Mouse (Mus musculus): ENCODE data around the gene Ube2f. TPM values are rescaled to one million over a fixed set of nuclear protein-coding genes. Genes with fewer than 3 reads are reported as not detected.
A peak's percentile ranks its signal among the peaks of the same experiment; 100 is the strongest.

The Ube2f gene
- polyA plus RNA-seq, 1 experiment from 2014 or later: 84.7 TPM

DNA sequence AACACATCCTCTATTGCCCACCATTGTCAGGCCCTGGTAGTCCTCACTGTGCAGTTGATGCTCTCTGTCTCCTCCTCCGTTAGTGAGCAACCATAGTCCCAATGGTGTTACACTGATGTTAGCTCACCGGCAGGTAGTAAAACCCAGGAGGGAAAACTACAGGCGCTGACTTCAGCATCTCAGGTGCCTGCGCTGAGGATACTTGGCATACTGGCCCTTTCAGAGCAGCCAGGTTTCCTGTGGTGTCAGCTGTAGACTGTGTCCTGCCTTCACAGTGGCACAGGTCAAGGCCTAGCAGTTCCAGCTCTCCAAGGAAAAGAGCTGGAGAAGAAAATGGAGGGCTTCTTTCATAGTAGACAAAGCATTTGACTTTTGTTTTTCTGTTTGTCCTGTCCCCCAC is 26.5 kb downstream of the Ube2f start:
- Histone ChIP-seq H3K27me3 (ENCODE audit: control insufficient read depth, insufficient read depth, low read length) (no peaks in the 10 kb centered on the region), H3K9ac (ENCODE audit: low read length) (no peak overlapping the region), H3K4me3 (ENCODE audit: low read depth, low read length) (no peak overlapping the region), H3K27ac (ENCODE audit: low read depth, low read length) (no peak overlapping the region), H3K36me3 (ENCODE audit: control insufficient read depth, insufficient read depth, low read length) (no peaks in the 10 kb centered on the region; the same call in 1 of the 2 replicates), H3K4me2 (ENCODE audit: low read depth, low read length, severe bottlenecking) (no peak overlapping the region), H3K4me1 (replicated peaks; ENCODE audit: control insufficient read depth, insufficient read depth, low read length) (no peaks in the 10 kb centered on the region), H3K9me3 (ENCODE audit: control insufficient read depth, low read length) (no peaks in the 10 kb centered on the region)
- ATAC-seq (replicated peaks; ENCODE audit: low FRiP score): no peak
- 94% methylated on average over 4 of the region's 4 CpGs for WGBS
- DNase-seq (ENCODE audit: low spot score): no peak

DNA sequence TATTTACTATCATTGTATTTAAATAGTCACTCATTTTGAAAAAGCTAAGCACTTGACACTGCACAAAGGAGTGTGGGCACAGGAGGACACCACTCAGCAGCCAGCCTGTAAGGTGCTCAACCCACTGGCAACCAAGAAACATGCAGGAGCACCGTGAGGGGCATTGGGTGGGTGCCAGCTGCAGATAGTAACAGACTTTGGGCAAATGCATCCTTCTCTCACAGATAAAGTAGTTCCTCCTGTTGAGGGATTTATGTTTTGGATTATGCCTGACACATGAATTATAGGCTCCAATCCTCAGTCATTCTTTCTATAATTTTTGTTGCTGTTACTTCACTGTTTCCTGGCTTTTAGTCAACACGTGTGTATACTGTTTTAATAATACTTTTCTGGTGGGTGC is 27.4 kb downstream of the Ube2f start:
- Histone ChIP-seq H3K27me3 (ENCODE audit: control insufficient read depth, insufficient read depth, low read length) (no peaks in the 10 kb centered on the region), H3K4me2 (ENCODE audit: low read depth, low read length, severe bottlenecking) (no peak overlapping the region), H3K9ac (ENCODE audit: low read length) (no peak overlapping the region), H3K36me3 (ENCODE audit: control insufficient read depth, insufficient read depth, low read length) (no peaks in the 10 kb centered on the region; the same call in 1 of the 2 replicates), H3K4me1 (replicated peaks; ENCODE audit: control insufficient read depth, insufficient read depth, low read length) (no peaks in the 10 kb centered on the region), H3K27ac (ENCODE audit: low read depth, low read length) (no peak overlapping the region), H3K9me3 (ENCODE audit: control insufficient read depth, low read length) (no peaks in the 10 kb centered on the region), H3K4me3 (ENCODE audit: low read depth, low read length) (no peak overlapping the region)
- 94% methylated on average over 2 of the region's 2 CpGs for WGBS
- ATAC-seq (replicated peaks; ENCODE audit: low FRiP score): no peak
- DNase-seq (ENCODE audit: low spot score): no peak

DNA sequence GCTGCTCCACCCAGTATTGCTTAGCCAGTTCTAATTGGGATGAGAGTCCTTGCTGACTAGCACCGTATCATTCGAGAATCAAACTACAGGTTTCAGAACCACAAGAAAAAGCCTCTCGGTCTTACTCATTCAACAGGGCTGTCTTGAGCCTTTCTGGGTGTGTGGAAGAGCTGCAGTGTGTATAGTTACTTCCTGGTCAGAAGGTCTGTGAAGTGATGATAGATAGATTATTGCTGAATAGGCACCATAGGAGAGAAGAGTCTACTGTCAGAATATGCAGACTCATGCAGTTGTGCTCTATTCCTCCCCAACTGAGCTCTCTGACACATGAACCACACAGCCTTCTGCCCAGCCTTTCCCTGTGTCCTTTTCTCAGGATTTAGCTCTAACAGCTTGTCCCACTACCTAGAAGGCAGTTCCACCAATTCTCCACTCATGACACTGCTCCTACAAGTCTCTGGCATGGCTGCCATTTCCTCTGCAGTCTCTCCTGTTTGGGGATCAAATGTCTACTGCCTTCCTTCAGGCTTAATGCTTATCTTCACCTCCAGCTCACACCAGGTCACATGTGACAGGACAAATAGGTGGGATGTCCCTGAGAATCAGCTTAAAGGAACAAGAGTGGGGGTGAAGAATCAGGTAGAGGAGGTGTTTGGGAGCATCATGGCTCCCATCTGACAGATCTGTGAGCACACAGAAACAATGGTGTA is 28.5 kb downstream of the Ube2f start:
- H3K9me3 ChIP-seq (ENCODE audit: control insufficient read depth, low read length): no peaks in the 10 kb centered on the region
- no peak overlapping the region for H3K9ac ChIP-seq (ENCODE audit: low read length)
- WGBS: 93% methylated on average over 3 of the region's 3 CpGs
- no peak for DNase-seq (ENCODE audit: low spot score)
- no peak overlapping the region for H3K4me2 ChIP-seq (ENCODE audit: low read depth, low read length, severe bottlenecking)
- H3K4me1 ChIP-seq (replicated peaks; ENCODE audit: control insufficient read depth, insufficient read depth, low read length): no peaks in the 10 kb centered on the region
- no peaks in the 10 kb centered on the region for H3K27me3 ChIP-seq (ENCODE audit: control insufficient read depth, insufficient read depth, low read length)
- no peak for ATAC-seq (replicated peaks; ENCODE audit: low FRiP score)
- H3K36me3 ChIP-seq (ENCODE audit: control insufficient read depth, insufficient read depth, low read length): no peaks in the 10 kb centered on the region; the same call in 1 of the 2 replicates
- no peak overlapping the region for H3K27ac ChIP-seq (ENCODE audit: low read depth, low read length)
- no peak overlapping the region for H3K4me3 ChIP-seq (ENCODE audit: low read depth, low read length)

DNA sequence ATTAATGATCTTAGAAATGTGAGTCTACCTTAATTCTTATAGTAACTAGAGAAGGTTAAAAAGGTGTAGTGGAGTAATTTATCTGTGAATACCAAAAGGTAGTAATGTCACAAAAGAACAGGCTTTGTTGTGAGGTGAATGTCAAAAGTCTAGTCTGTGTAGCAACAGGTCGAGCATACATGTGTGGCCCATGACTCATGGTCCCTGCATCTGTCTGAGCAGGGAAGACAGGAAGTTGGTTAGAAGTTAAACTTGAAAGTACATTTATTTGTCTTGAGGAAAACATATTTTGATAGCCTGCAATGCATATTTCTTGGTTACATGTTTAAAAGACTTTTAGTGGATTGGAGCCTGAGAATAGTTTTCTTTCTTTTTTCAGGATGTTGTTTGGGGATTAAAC is 29.0 kb downstream of the Ube2f start:
- DNase-seq (ENCODE audit: low spot score): no peak
- H3K36me3 ChIP-seq (ENCODE audit: control insufficient read depth, insufficient read depth, low read length): no peaks in the 10 kb centered on the region; the same call in 1 of the 2 replicates
- ATAC-seq (replicated peaks; ENCODE audit: low FRiP score): no peak

DNA sequence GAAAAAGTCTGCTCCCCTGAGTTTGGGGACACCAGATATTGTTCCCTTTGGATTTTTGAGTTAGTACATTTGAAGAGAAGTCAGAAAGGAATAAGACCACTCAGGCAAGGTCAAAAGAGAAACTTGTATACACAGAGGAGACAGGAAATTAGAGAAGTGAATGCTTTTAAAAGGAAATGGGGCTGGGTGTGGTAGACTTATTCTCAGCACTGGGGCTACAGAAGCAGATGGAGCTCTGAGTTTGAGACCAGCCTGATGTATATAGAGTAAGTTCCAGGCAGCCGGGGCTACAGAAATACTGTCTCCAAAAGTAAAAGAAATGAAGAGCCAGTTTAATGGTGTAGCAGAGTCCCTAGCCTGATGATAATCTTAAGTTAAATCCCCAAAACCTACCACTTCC is 32.5 kb downstream of the Ube2f start:
- Histone ChIP-seq H3K36me3 (ENCODE audit: control insufficient read depth, insufficient read depth, low read length) (no peaks in the 10 kb centered on the region; the same call in 1 of the 2 replicates), H3K9ac (ENCODE audit: low read length) (no peak overlapping the region), H3K27me3 (ENCODE audit: control insufficient read depth, insufficient read depth, low read length) (no peaks in the 10 kb centered on the region), H3K4me3 (ENCODE audit: low read depth, low read length) (no peak overlapping the region), H3K9me3 (ENCODE audit: control insufficient read depth, low read length) (no peaks in the 10 kb centered on the region), H3K27ac (ENCODE audit: low read depth, low read length) (no peak overlapping the region), H3K4me1 (replicated peaks; ENCODE audit: control insufficient read depth, insufficient read depth, low read length) (no peaks in the 10 kb centered on the region), H3K4me2 (ENCODE audit: low read depth, low read length, severe bottlenecking) (no peak overlapping the region)
- 100% methylated on average over 1 of the region's 1 CpGs for WGBS
- ATAC-seq (replicated peaks; ENCODE audit: low FRiP score) (no peak), DNase-seq (ENCODE audit: low spot score) (no peak)

More for the DNA sequence above, 29.0 kb downstream of the Ube2f start:
- H3K4me1 ChIP-seq (replicated peaks; ENCODE audit: control insufficient read depth, insufficient read depth, low read length): no peaks in the 10 kb centered on the region
- no peak overlapping the region for H3K9ac ChIP-seq (ENCODE audit: low read length)
- no peak overlapping the region for H3K4me2 ChIP-seq (ENCODE audit: low read depth, low read length, severe bottlenecking)
- H3K27me3 ChIP-seq (ENCODE audit: control insufficient read depth, insufficient read depth, low read length): no peaks in the 10 kb centered on the region
- no peak overlapping the region for H3K27ac ChIP-seq (ENCODE audit: low read depth, low read length)
- WGBS: 91% methylated on average over 1 of the region's 1 CpGs
- H3K4me3 ChIP-seq (ENCODE audit: low read depth, low read length): no peak overlapping the region
- no peaks in the 10 kb centered on the region for H3K9me3 ChIP-seq (ENCODE audit: control insufficient read depth, low read length)

DNA sequence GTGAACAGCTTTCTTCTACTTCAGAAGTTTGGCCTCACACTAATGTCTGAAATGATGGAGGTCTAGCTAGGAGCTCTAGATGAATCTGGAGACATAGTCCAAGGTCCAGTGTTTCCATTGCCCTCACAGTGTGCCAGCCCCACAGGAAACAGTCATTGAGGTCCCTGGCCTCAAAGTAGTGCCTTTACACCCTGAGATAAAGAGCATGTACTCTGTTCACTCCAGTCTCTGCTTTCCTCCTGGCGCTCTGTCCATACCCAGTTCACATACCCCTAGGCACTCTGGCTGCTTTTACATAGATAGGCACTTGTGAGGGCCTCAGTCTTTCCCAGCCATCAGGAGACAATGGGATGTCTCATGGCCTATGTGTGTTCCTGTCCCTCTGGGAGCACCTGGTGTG is 39.3 kb downstream of the Ube2f start:
- Histone ChIP-seq H3K27me3 (ENCODE audit: control insufficient read depth, insufficient read depth, low read length) (no peaks in the 10 kb centered on the region), H3K4me1 (replicated peaks; ENCODE audit: control insufficient read depth, insufficient read depth, low read length) (no peaks in the 10 kb centered on the region), H3K4me3 (ENCODE audit: low read depth, low read length) (no peak overlapping the region), H3K9ac (ENCODE audit: low read length) (no peak overlapping the region), H3K36me3 (ENCODE audit: control insufficient read depth, insufficient read depth, low read length) (no peaks in the 10 kb centered on the region), H3K9me3 (ENCODE audit: control insufficient read depth, low read length) (no peaks in the 10 kb centered on the region), H3K27ac (ENCODE audit: low read depth, low read length) (no peak overlapping the region), H3K4me2 (ENCODE audit: low read depth, low read length, severe bottlenecking) (no peak overlapping the region)
- WGBS: 95% methylated on average over 1 of the region's 1 CpGs
- DNase-seq (ENCODE audit: low spot score): peak; percentile 13
- no peak for ATAC-seq (replicated peaks; ENCODE audit: low FRiP score)

DNA sequence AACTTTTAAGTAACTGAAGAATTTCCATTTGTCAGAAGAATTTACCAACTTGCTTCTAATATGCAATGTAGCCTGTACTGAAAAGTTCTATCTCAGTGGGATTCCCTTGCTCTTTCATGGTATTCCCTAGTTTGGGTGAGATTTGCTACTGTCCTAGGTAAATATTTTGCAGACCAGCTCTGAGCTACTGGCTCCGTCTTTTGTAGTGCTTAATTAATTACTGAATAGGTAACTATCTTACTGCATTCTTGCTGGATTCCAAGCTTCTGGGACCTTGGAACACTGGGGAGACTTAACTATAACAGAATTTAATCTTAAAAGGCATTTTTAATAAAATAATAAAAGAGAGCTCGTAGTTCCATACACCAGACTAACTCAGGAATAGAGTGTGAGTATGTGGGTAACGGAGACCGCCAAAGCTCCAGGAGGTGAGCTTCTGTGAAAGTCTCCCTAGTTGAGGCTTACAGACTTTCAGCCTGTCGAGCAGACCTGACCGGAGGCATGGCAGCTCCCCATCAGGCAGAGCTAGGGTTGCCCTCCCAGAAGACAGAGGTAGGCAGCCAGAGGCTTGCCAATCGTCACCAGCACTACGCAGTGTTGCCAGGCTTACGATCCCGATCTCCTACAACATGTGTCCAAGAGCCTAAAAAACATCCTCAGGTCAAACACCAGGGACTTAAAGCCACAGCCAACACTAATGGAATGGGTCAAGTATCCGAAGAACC is 42.2 kb downstream of the Ube2f start:
- Histone ChIP-seq H3K9ac (ENCODE audit: low read length) (no peak overlapping the region), H3K4me3 (ENCODE audit: low read depth, low read length) (no peak overlapping the region), H3K9me3 (ENCODE audit: control insufficient read depth, low read length) (no peaks in the 10 kb centered on the region), H3K27ac (ENCODE audit: low read depth, low read length) (no peak overlapping the region), H3K36me3 (ENCODE audit: control insufficient read depth, insufficient read depth, low read length) (no peaks in the 10 kb centered on the region), H3K4me2 (ENCODE audit: low read depth, low read length, severe bottlenecking) (no peak overlapping the region), H3K27me3 (ENCODE audit: control insufficient read depth, insufficient read depth, low read length) (no peaks in the 10 kb centered on the region), H3K4me1 (replicated peaks; ENCODE audit: control insufficient read depth, insufficient read depth, low read length) (no peaks in the 10 kb centered on the region)
- ATAC-seq (replicated peaks; ENCODE audit: low FRiP score): no peak
- 95% methylated on average over 11 of the region's 11 CpGs for WGBS
- no peak for DNase-seq (ENCODE audit: low spot score)

DNA sequence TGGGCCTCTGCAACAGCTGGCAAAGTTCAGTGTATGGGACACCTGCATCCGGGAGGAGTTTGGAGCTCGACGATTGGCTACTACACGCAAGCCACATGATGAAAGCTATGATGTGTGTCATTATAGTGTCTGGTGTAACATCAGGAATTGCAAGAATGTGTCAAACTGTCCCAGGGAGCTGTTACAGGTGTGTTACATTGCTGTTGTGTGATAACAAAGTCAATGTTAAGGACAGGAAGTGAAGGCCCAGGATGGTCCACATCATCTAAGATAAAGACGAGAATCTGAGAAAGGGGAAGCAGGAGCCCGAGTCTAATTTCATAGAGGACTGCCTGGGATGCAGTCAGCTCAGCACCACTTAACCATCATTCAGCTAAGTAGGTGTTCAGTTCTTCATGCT is 45.4 kb downstream of the Ube2f start:
- Histone ChIP-seq H3K9me3 (ENCODE audit: control insufficient read depth, low read length) (no peaks in the 10 kb centered on the region), H3K9ac (ENCODE audit: low read length) (no peak overlapping the region), H3K27me3 (ENCODE audit: control insufficient read depth, insufficient read depth, low read length) (no peaks in the 10 kb centered on the region), H3K4me2 (ENCODE audit: low read depth, low read length, severe bottlenecking) (no peak overlapping the region), H3K27ac (ENCODE audit: low read depth, low read length) (no peak overlapping the region), H3K4me1 (replicated peaks; ENCODE audit: control insufficient read depth, insufficient read depth, low read length) (0 out of 2 replicates have a peak, but pooled peaks cover 2% of the 10 kb centered on the region), H3K36me3 (ENCODE audit: control insufficient read depth, insufficient read depth, low read length) (no peaks in the 10 kb centered on the region), H3K4me3 (ENCODE audit: low read depth, low read length) (no peak overlapping the region)
- DNase-seq (ENCODE audit: low spot score) (no peak), ATAC-seq (replicated peaks; ENCODE audit: low FRiP score) (no peak)
- WGBS: 95% methylated on average over 6 of the region's 6 CpGs
